Mouse (Mus musculus) spleen, adult 12 weeks (tissue): Measurements from ENCODE around the gene Rpa3.

Source experiments
- DNase-seq: peaks from one replicate; pipeline ENCODE4 v3.0.0; 2022; ENCODE audit warnings: low spot score

Gene Rpa3

GRCm38 (mm10) chr6:8259004-8259666, at the start of gene Rpa3, which contains the start of the genes Umad1 and Gm45062:
Rpa3 (minus strand) TSS chr6:8259173.
Umad1 (plus strand) TSS chr6:8259288.
Gm45062 (plus strand) TSS chr6:8259450.
- peak; percentile 94 for DNase-seq

DNA sequence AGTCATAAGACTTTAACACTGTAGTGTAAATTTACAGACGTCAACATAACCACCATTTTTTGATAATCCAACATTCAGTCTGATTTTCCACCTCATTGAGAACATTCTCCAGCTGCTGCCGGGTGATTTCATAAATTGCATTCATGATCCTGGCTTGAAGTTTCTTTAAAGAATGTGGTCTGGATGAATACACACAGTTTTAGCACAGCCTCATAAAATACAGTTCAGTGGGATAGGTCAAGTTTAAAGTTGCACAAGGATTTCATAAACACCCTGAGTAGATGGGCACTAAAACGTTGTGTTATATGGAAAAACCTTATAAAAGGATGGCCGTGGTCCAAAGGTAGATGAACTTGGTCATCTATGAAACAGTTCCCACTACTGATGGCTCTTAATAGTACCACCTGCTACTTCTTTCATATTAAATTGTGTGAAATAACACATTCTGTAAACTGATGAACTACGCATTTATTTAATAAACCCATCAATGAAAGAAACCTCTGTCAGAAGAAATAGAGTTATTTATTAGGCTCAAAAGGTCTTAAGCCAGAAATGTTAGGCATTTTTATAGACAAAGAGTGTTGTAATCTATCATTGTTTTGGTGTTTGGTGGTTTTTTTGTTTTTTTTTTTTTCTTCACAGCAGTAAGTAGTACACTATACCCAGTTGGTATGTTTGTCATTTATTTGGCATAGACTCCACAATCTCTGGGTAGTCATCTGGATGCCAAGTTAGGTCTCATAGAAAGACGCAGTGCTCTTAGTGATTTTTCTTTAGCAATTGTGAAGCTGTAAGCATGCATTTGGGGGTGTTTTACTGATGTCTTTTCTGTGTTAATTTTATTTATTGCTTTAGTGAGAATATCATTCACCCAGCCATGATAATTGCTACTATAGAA, 49.2 kb upstream of the Rpa3 start:
- no peak for DNase-seq

GRCm38 (mm10) chr6:8299066-8299863, 40.3 kb upstream of the Rpa3 start:
- no peak for DNase-seq

GRCm38 (mm10) chr6:8294048-8294784, 35.2 kb upstream of the Rpa3 start:
- DNase-seq: no peak

DNA sequence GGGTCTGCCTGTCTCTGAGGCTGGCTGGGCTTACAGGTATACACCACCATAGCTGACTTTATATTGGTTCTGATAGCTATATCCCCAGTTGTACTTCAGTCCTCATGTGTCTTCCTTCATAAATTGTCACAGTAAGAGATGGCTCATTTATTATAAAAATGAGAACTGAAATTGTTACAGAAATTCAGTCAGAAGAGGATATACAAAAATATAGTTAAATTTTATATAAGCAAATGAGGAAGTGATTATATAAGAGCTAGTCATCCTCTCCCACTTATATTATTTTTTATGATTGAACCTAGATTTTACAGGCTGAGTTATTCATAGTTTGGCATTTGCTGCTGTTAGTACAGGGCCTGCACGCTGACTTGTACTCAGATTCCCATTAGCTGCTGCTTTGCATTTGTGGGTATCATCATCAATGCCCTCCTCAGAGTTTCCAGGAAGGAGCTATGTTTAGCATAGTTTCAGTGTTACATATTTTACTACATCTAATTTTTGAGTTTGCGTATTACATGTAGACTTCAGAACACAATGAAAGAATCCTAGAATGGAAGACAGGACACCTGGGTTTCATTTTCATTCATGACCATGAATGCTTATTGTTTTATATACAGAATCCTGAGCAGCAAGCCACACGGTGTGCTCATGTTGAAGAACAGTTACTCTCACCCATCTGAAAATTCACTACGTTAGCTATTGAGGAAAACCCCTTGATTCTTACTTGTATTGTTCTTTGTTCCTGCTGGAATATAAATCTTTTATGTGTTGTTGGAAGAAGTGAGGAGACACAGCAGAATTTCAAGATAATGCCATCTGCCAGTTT, 30.0 kb upstream of the Rpa3 start:
- DNase-seq: no peak

DNA sequence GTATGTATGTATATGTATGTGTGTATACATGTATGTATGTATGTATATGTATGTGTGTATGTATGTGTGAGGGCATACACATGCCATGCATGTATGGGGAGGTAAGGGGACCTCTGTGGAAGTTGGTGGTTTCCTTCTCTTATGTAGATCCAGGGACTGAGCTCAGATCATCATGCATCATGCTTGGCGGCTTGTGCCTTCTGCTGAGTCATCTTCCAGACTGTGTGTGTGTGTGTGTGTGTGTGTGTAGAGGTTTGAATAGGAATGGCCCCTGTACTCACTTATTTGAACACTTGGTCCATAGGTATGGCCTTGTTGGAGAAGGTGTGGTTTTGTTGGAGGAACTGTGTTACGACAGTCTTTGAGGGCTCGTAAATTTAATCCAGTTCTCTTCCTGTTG, 27.2 kb upstream of the Rpa3 start:
- DNase-seq: no peak

DNA sequence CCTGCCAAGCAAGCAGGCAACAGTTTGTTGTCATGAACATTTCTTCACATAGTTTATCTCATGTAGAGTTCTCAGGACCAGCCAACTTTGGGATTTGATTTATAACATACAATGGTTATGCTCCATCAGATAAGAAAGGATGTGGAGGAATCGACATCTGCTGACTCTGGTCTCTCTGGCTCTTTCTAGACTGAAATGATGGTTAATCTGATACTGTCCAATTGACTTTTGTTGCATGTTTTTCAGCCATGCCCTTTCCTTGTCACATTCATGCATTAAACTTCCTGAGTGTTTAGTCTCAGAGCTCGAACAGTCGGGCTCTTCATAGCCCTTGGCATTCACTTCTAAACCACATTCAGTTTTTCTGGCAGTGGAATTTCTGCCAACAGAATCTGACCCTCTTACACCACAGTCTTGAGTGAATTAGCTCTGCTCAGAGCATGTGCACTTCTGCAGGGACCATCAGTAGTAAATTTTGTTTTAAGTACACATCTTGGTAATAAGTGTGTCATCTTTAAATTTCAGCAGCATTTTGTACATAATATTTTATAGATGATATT, 26.5 kb upstream of the Rpa3 start:
- no peak for DNase-seq

DNA sequence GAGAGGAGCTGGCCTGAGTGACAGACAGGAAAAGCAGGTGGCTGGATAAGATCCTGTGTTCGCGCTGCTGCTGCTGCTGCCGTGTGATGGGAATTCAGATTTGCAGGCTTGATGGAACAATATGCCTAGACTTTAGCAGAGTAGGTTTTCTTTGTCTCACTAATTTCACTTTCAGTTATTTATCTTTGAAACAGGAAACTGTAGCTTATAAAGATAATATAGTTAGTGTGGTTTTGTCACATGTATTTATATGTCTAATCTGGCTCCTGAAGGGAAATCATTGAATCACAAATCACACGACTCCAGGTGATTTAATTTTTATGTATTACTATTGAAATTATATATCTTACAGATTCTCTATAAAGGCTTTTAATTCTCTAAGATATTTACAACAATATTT, 24.3 kb upstream of the Rpa3 start:
- DNase-seq: no peak

- peak; percentile 20 for DNase-seq
Observed at GRCm38 (mm10) chr6:8278426-8279002, 19.5 kb upstream of the Rpa3 start.

DNA sequence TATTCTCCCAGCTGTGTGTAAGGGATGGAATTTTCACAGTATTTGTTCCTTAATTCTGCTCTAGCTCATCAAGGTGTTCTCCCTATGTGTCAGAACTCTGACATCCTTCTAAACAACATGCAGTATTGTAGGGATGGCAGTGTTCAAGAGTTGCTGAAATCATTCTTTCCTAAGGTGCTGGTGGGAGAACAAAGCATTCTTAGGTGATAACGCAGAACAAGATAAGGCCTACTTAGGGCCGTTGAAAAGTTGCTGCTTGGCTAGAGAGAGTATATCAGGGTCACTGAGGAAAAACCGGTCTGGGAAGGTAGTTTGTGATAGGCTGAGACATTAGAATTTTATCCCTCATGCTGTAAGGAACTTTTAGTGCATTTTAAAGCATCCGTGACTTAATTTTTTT, 17.5 kb upstream of the Rpa3 start:
- no peak for DNase-seq

- peak; percentile 31 for DNase-seq
Observed at GRCm38 (mm10) chr6:8275098-8275497, 16.1 kb upstream of the Rpa3 start.

GRCm38 (mm10) chr6:8274387-8275054, 15.5 kb upstream of the Rpa3 start:
- DNase-seq: peak; percentile 30

GRCm38 (mm10) chr6:8271047-8271446, 12.1 kb upstream of the Rpa3 start:
- no peak for DNase-seq

GRCm38 (mm10) chr6:8259667-8260044, 683 bp upstream of the Rpa3 start:
- no peak for DNase-seq

DNA sequence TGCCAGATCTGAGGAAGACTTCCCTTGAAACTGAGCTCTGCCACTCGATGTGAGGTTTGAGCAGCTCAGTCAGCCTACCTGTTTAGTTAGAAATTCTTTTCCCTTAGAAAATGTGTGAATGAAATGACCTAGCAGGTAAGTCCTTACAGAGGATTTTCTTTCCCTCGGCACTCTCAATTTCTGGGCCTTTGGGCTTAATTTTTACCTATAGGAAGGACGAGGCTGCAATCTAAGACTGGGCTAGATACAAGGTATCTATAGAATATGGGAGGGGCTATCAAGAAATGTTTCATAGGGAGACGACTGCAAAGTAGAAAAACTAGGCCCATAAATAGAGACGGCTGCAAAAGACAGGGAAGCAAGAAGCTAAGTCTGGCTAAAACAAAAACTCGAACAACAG, 657 bp downstream of the Rpa3 start:
- no peak for DNase-seq

GRCm38 (mm10) chr6:8228596-8228995, 30.4 kb downstream of the Rpa3 start:
- no peak for DNase-seq

- no peak for DNase-seq
Observed at GRCm38 (mm10) chr6:8227035-8227434, 31.9 kb downstream of the Rpa3 start.

DNA sequence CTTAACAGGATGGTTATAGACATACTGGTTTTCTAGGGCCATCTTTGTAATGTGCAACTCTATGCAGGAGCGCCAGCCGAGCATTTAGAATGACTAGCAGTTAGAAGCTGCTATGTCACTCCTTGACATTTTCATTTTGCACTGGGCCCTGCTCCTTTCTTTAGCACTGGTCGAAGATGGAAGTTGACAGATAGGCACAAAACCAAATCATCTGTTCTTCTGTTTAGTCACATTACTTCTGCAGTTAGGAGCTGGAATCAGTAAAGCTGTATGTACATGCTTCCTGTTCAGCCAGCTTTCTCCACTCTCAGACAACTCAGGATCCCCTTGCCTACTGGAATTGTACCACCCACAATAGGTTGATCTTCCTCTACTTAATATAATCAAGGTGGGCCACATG, 48.3 kb downstream of the Rpa3 start:
- no peak for DNase-seq

GRCm38 (mm10) chr6:8209866-8210186, 49.1 kb downstream of the Rpa3 start:
- no peak for DNase-seq
